Mouse (Mus musculus) MN1 (cell line): Measurements from ENCODE around the gene Gjc1.

Experiments used
- DNase-seq: peaks from one replicate; pipeline ENCODE4 v3.0.0-alpha.2; 2016; ENCODE audit warnings: low spot score

The Gjc1 gene

GRCm38 (mm10) chr11:102814881-102815280 is 4.6 kb downstream of the Gjc1 start:
- no peak for DNase-seq

DNA sequence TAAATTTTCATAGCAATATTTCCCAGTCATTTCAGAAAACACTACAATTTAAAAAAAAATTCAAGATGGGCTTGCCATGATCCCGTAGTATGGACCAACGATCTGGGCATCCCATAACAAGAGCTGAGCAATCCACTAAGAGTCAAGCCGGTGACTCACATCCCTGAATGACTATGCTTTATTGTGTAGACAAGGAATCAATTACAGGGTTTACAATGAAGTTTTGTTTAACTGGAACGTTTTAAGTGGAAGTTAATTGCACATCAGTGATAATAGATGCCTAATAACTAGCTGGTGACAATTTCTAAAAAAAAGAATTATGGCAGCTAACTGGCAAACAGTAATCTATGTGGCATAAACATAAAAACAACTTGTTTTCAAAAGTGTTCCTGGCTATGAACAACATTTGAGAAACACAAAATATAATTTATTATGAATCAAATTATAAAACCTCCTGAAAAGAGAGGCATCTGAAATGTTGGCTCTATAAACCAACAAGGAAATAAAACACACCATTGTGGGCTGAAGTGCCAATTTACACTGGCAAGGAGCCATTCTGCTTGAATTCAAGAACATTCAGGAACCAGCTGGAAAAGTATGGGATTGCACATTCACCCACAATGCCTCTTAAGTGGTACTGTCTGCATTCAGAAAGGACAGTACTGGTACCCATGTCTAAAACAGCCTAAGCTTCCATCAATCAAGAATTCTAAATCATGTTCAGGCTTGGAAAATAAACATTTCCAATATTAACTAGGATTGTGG is 8.6 kb downstream of the Gjc1 start:
- peak; percentile 55 for DNase-seq

DNA sequence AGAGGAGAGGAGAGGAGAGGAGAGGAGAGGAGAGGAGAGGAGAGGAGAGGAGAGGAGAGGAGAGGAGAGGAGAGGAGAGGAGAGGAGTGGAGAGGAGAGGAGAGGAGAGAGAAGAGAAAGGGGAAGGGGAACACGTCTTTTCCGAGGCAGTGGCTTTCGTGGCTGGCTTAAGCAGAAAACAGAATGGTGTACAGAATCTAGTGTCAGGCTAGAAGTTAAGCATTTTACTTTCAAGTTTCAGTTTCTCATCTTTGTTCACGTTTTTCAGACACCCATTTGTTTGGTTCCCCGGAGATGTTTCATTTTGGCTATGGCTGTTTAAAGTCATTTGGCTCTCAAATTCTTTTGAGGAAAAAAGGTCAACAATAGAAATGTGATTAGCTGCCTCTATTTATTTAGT is 11.3 kb downstream of the Gjc1 start:
- DNase-seq = no peak

DNA sequence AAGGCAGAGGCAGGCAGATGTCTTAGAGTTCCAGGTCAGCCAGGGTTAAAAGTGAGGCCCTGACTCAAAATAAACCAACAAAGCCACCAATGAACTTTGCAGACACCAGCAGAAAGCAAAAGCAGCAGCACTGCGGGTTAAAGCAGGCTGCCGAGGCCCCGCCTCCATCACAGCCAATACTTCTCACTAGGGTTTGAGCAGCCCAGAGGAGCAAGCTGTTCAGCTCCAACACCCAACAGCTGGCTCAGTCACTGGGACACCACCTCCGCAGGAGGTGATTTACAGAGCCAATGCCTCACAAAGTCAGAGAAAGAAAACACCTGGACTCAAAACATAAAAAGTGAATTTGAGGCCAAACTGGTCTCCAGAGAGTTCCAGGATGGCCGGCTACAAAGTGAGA is 16.0 kb downstream of the Gjc1 start:
- no peak for DNase-seq

- DNase-seq = no peak
These were observed 25.3 kb downstream of the Gjc1 start for GRCm38 (mm10) chr11:102794157-102794556.

DNA sequence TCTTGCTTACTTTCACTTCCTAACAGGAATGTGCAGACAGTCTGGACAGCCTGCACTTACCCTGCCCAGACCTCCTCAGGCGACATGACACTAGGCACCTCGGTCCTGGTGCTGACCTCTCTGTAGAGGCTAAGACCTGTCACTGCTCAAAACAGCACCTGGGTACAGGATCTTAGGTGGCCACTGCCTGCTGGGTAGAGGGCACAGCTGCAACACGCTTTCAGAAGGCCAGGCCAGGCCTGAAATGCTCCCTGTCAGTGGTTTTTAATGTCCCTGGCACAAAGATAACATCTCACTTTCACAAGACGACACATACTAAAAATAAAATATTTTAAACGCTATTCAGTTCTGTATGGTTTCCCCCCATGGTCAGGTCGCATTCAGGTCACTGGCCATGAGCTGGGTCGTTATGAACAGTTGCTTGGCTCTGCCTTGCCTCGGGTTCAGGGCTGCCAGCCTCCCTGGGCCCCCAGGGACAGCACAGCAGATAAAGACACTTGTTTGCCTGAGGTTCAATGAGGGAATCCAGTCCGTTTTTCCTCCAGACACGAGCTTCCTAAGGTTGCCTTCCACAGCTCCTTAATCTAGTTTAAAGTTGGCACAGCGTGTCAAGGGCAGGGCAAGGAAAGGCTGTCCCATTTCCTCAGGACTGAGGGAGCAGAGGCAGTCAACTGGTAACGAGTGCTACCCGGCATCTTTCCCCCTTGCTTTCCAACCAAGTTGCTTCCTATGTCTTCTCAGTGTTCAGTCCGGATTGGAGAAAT is 27.6 kb downstream of the Gjc1 start:
- DNase-seq = peak; percentile 57

DNA sequence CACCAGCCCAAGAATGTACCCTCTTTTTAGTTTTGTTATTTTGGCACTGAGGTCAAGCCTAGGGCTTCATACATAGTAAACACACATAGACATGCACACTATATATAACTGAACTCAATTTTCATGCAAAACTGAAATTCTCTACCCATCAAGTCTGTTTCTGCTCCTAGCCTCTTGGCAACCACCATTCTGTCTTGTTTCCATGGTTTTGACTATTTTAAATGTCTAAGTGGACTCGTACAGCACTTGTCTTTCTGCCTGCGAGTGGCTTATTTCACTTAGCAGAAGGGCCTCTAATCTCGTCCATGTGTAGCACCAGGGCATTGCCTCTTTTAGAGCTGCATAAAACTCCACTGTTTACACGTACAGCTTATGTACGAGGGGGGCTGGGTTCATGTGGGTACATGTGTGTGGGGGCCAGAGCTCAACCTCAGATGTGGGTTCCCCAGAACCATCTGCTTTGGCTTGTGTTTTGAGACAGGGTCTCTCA is 31.8 kb downstream of the Gjc1 start:
- no peak for DNase-seq

GRCm38 (mm10) chr11:102783443-102783842 is 36.1 kb downstream of the Gjc1 start:
- DNase-seq = peak; percentile 26

- DNase-seq = no peak
These were observed 38.0 kb downstream of the Gjc1 start for GRCm38 (mm10) chr11:102781523-102781922.

GRCm38 (mm10) chr11:102780986-102781351 is 38.5 kb downstream of the Gjc1 start:
- no peak for DNase-seq

- DNase-seq = no peak
These were observed 39.1 kb downstream of the Gjc1 start for GRCm38 (mm10) chr11:102780271-102780985.

GRCm38 (mm10) chr11:102779824-102780223 is 39.7 kb downstream of the Gjc1 start:
- no peak for DNase-seq

DNA sequence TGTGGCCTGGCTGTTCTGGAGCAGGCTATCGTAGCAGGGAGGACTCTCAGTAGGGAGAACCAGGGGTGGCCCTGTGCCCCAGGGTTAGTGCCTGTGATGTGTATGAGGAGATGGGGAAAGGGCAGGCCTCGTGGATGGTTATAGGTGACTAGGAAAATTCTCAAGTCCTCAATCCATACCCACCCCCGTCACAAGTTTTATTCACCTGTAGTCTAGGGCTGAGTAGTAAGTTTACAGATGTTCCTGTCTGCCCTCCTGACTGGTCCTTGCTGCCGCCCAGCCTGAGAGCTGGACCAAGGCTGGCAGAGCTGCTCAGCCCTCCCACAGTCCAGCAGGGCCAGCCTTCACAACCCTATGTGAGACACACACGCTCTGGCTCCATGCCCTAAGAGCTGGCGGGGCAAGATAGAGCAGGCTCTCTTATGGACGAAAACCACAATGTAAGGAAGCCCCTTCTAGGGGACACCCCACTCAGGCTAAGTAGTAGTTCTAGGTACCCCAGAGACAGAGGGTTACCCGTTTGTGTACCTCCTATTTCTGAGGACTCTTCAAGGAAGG is 40.3 kb downstream of the Gjc1 start:
- no peak for DNase-seq

GRCm38 (mm10) chr11:102778597-102778996 is 40.9 kb downstream of the Gjc1 start:
- no peak for DNase-seq

DNA sequence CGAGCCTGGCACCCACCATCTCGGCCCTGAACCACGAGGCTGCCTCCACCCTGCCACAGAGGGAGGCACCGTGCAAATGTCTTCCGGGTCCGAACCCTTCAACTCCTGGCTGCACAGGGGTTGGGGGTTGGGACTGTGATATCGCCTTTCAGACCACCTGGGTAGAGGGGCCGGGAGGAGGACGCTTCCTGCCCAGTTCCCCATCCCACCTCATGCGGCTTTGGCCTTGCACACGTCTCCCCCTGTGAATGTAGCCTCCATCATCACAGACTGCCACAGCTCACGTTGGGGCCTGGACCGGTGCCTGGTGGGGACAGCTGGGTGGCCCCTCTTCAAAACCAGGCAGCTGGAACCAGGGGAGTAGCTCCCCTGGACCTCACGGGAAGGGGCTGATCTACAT is 41.3 kb downstream of the Gjc1 start:
- no peak for DNase-seq

- DNase-seq = peak; percentile 85
These were observed 41.9 kb downstream of the Gjc1 start for GRCm38 (mm10) chr11:102777598-102777997.

DNA sequence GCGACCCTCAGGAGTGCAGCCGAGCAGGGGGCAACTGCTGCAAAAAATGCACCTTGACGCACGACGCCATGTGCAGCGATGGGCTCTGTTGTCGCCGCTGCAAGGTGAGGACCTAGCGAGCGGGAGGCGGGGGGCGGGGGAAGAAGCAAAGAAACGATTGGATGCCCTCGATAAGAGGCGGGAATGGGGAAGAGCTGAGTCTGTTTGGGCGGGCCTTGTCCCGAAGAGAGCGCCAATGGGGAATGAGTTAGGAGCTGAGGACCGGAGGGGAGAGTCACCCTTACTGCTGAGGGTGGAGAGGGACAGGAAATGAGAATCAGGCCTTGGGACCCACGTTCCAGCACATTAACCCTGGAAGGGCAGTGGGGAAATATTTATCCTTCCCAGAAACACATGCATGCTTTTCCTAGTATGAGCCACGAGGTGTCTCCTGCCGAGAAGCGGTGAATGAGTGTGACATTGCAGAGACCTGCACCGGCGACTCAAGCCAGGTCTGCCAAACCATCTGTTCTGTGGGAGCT is 44.8 kb downstream of the Gjc1 start:
- DNase-seq = peak; percentile 87

- DNase-seq = peak; percentile 88
These were observed 45.5 kb downstream of the Gjc1 start for GRCm38 (mm10) chr11:102773713-102774611.

GRCm38 (mm10) chr11:102772771-102773700 is 46.5 kb downstream of the Gjc1 start:
- DNase-seq = no peak
